Mouse (Mus musculus) olfactory bulb, adult 2 months (tissue): Measurements from ENCODE around the gene Efcab11.

ENCODE experiments used
- CTCF ChIP-seq: fragments of 200-500 bp; IDR thresholded peaks from 2 replicates; pipeline ENCODE4 v1.5.1; 2012; ENCODE audit warnings: low read depth, mild to moderate bottlenecking, low read length, moderate library complexity; ENCODE audit not compliant: insufficient read depth
- POLR2A ChIP-seq: fragments of 200-500 bp; IDR thresholded peaks from 2 replicates; pipeline ENCODE4 v1.6.1; 2012; ENCODE audit warnings: mild to moderate bottlenecking, low read depth, low read length, moderate library complexity; ENCODE audit not compliant: insufficient read depth

DNA sequence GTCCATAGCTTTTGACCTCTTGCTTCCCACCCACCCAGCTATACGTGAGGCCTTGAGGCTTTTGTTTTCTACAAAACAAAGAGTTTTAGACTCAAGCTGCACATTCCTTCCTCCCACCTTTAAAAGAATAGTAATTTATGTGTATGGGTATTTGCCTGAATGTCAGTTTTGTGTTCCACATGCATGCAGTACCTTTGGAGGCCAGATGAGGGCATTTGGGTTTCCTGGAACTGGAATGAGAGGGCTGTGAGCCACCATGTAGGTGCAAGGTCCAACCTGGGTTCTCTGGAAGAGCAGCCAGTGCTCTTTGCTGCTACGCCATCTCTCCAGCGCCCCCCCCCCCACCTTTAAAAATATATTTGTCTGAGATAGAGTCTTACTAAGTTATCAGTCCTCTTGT, 36.8 kb upstream of the Efcab11 start:
- TF ChIP-seq POLR2A: no peak
- no peak for TF ChIP-seq CTCF
